Mouse (Mus musculus) embryonic fibroblast, embryonic 13.5 days (primary cell): ENCODE results near the gene Brd3.

ENCODE experiments used
- CTCF ChIP-seq: IDR thresholded peaks from 2 replicates; pipeline ENCODE4 v1.5.1; 2011; ENCODE audit warnings: mild to moderate bottlenecking, control low read depth, low read length, moderate library complexity, borderline replicate concordance; ENCODE audit not compliant: insufficient read depth
- POLR2A ChIP-seq: IDR thresholded peaks from 2 replicates; pipeline ENCODE4 v1.6.1; 2011; ENCODE audit warnings: low read depth, mild to moderate bottlenecking, control low read depth, low read length, moderate library complexity

GRCm38 (mm10) chr2:27554308-27554707, 46.8 kb upstream of the Brd3 start:
- TF ChIP-seq POLR2A (no peak), CTCF (no peak)
